In genomic region chr2:167377697-167378096, GRCm38 (mm10) we compare ENCODE assay signal across 13 mouse cellular contexts.
"Had no signal": no experiment of that assay in that cellular context is flagged by ENCODE, and none has a peak within 500 bp of the region (broad histone marks: within the 10 kb centered on the region; RNA-seq: fewer than 3 reads in every experiment).

No protein-coding gene starts in this region.

- H3K4me3 ChIP-seq: limb, embryonic 15.5 days; liver, embryonic 12.5 days; midbrain, embryonic 12.5 days; neural tube, embryonic 15.5 days; stomach, embryonic 15.5 days had no signal

- H3K4me1 ChIP-seq: neural tube, embryonic 15.5 days had no signal

- H3K27ac ChIP-seq: limb, embryonic 15.5 days; liver, embryonic 12.5 days; midbrain, embryonic 12.5 days; neural tube, embryonic 15.5 days had no signal

- DNase-seq: kidney, adult 8-10 months; kidney, postnatal 36 days; layer of hippocampus, adult 9-11 months; layer of hippocampus, postnatal 36 days; lung, embryonic 14.5 days; spleen, adult 18-20 months; thymus, postnatal 4 days had no signal

- ATAC-seq: liver, embryonic 12.5 days; midbrain, embryonic 16.5 days had no signal
